21 mouse cellular contexts compared by ENCODE assay signal in genomic region chr17:28706697-28707096, GRCm38 (mm10). TPM values are rescaled to one million over a fixed set of nuclear protein-coding genes. Genes with fewer than 3 reads are reported as not detected.
DNase-seq lines count a peak whose midpoint lies in the region; ATAC-seq and TF ChIP-seq lines count a peak whose summit lies in the region.
"Had no signal": no experiment of that assay in that cellular context is flagged by ENCODE, and none has a peak within 500 bp of the region (broad histone marks: within the 10 kb centered on the region; RNA-seq: fewer than 3 reads in every experiment).

No protein-coding gene starts in this region.

- H3K4me1 ChIP-seq in liver, adult 2 months (ENCODE audit: control insufficient read depth, insufficient read depth, low read length), result peaks cover 26% of the 10 kb centered on the region
- peaks cover 75% of the 10 kb centered on the region for H3K4me1 ChIP-seq in liver, embryonic 12.5 days
- H3K4me1 ChIP-seq in embryonic fibroblast, embryonic 13.5 days (ENCODE audit: control insufficient read depth, insufficient read depth, low read length), result peaks cover 16% of the 10 kb centered on the region
- no peaks in the 10 kb centered on the region for H3K4me1 ChIP-seq in midbrain, embryonic 15.5 days
- 0 out of 2 replicates have a peak, but pooled peaks cover 4% of the 10 kb centered on the region for H3K4me1 ChIP-seq in midbrain, embryonic 13.5 days (replicated peaks)

- H3K4me3 ChIP-seq in liver, adult 2 months (ENCODE audit: insufficient read depth, low read depth, low read length), result no peak overlapping the region
- H3K4me3 ChIP-seq in liver, embryonic 12.5 days, result no peak overlapping the region
- H3K4me3 ChIP-seq in embryonic fibroblast, embryonic 13.5 days (ENCODE audit: insufficient read depth, low read length), result no peak overlapping the region
- H3K4me3 ChIP-seq in midbrain, embryonic 15.5 days, result no peak overlapping the region
- H3K4me3 ChIP-seq in midbrain, embryonic 13.5 days (replicated peaks), result no peak overlapping the region
- H3K4me3 ChIP-seq: erythroblast, embryonic 14.5 days; heart, embryonic 13.5 days; hindbrain, embryonic 13.5 days; intestine, embryonic 15.5 days; limb, embryonic 15.5 days; neural tube, embryonic 12.5 days had no signal

- peaks cover 4% of the 10 kb centered on the region; the same call in 1 of the 2 replicates for H3K36me3 ChIP-seq in liver, adult 2 months (ENCODE audit: control insufficient read depth, insufficient read depth, low read length)
- H3K36me3 ChIP-seq in liver, embryonic 12.5 days, result peaks cover 17% of the 10 kb centered on the region; the same call in 1 of the 2 replicates
- H3K36me3 ChIP-seq in midbrain, embryonic 15.5 days (replicated peaks), result no peaks in the 10 kb centered on the region
- H3K36me3 ChIP-seq in midbrain, embryonic 13.5 days, result no peaks in the 10 kb centered on the region
- H3K36me3 ChIP-seq: hindbrain, embryonic 13.5 days; intestine, embryonic 15.5 days; neural tube, embryonic 12.5 days had no signal

- no peak for ATAC-seq in liver, embryonic 12.5 days
- no peak for ATAC-seq in midbrain, embryonic 15.5 days (replicated peaks)
- no peak for ATAC-seq in midbrain, embryonic 13.5 days
- ATAC-seq: forebrain, embryonic 14.5 days; intestine, embryonic 15.5 days had no signal

- no peak for TF ChIP-seq POLR2A in liver, adult 2 months (IDR thresholded peaks at IDR 0.05; ENCODE audit: extremely low read depth, insufficient read depth, low read length)
- TF ChIP-seq POLR2A in embryonic fibroblast, embryonic 13.5 days (IDR thresholded peaks at IDR 0.05; ENCODE audit: low read depth, low read length), result no peak

- H3K4me2 ChIP-seq in liver, embryonic 12.5 days, result no peak overlapping the region
- no peak overlapping the region for H3K4me2 ChIP-seq in midbrain, embryonic 15.5 days
- H3K4me2 ChIP-seq in midbrain, embryonic 13.5 days (replicated peaks), result no peak overlapping the region
- H3K4me2 ChIP-seq: heart, embryonic 13.5 days; hindbrain, embryonic 13.5 days; intestine, embryonic 15.5 days; limb, embryonic 15.5 days; lung, embryonic 14.5 days; neural tube, embryonic 12.5 days had no signal

- no peaks in the 10 kb centered on the region for H3K9me3 ChIP-seq in liver, embryonic 12.5 days (replicated peaks)
- no peaks in the 10 kb centered on the region for H3K9me3 ChIP-seq in midbrain, embryonic 15.5 days
- H3K9me3 ChIP-seq in midbrain, embryonic 13.5 days, result no peaks in the 10 kb centered on the region
- H3K9me3 ChIP-seq: heart, embryonic 13.5 days; hindbrain, embryonic 13.5 days; intestine, embryonic 15.5 days; limb, embryonic 15.5 days; neural tube, embryonic 12.5 days had no signal

- no peak for TF ChIP-seq CTCF in liver, adult 2 months (IDR thresholded peaks at IDR 0.05; ENCODE audit: low read depth, low read length)
- no peak for TF ChIP-seq CTCF in embryonic fibroblast, embryonic 13.5 days (IDR thresholded peaks at IDR 0.05; ENCODE audit: borderline replicate concordance, insufficient read depth, low read length)

- H3K27me3 ChIP-seq in liver, adult 2 months (ENCODE audit: control insufficient read depth, insufficient read depth, low read length), result no peaks in the 10 kb centered on the region
- no peaks in the 10 kb centered on the region for H3K27me3 ChIP-seq in liver, embryonic 12.5 days (replicated peaks)
- H3K27me3 ChIP-seq in midbrain, embryonic 15.5 days (replicated peaks), result no peaks in the 10 kb centered on the region
- H3K27me3 ChIP-seq in midbrain, embryonic 13.5 days, result no peaks in the 10 kb centered on the region
- H3K27me3 ChIP-seq: heart, embryonic 13.5 days; hindbrain, embryonic 13.5 days; intestine, embryonic 15.5 days; limb, embryonic 15.5 days; neural tube, embryonic 12.5 days had no signal

- H3K79me2 ChIP-seq in liver, adult 2 months (ENCODE audit: control insufficient read depth, insufficient read depth, low read length), result peaks cover 40% of the 10 kb centered on the region; the same call in 1 of the 2 replicates

- DNase-seq in gastrocnemius, adult 18-20 months (ENCODE audit: low spot score), result peak; percentile 65
- no peak for DNase-seq in gastrocnemius, adult 8-10 months (ENCODE audit: low spot score in 2 of 2)
- DNase-seq in liver, adult 2 months (ENCODE audit: extremely low read depth, low read depth, low spot score), result peak; percentile 41
- DNase-seq in 416B (ENCODE audit: low read depth), result peak; percentile 85
- DNase-seq: adrenal gland, postnatal 10 days; B cell, adult 2 months; cerebellum, adult 11 months; cerebellum, postnatal 14 days; heart, adult 11 months; lung, embryonic 14.5 days had no signal

- 23% methylated on average over 1 of the region's 1 CpGs for WGBS in liver, adult 2 months
- 17% methylated on average over 1 of the region's 1 CpGs for WGBS in liver, embryonic 12.5 days (ENCODE audit: insufficient replicate concordance)
- 45% methylated on average over 1 of the region's 1 CpGs for WGBS in midbrain, embryonic 15.5 days
- 38% methylated on average over 1 of the region's 1 CpGs for WGBS in midbrain, embryonic 13.5 days

- H3K27ac ChIP-seq in liver, adult 2 months (replicated peaks; ENCODE audit: insufficient read depth, low read depth, low read length), result peak overlapping the region; percentile 26
- H3K27ac ChIP-seq in liver, embryonic 12.5 days, result no peak overlapping the region
- peak overlapping the region; percentile 73 for H3K27ac ChIP-seq in embryonic fibroblast, embryonic 13.5 days (ENCODE audit: insufficient read depth, low read length)
- H3K27ac ChIP-seq in midbrain, embryonic 15.5 days, result no peak overlapping the region
- no peak overlapping the region for H3K27ac ChIP-seq in midbrain, embryonic 13.5 days
- H3K27ac ChIP-seq: heart, embryonic 13.5 days; hindbrain, embryonic 13.5 days; intestine, embryonic 15.5 days; limb, embryonic 15.5 days; neural tube, embryonic 12.5 days had no signal

- 0 out of 2 replicates have a peak overlapping the region, but pooled peaks have one; percentile 3 for H3K9ac ChIP-seq in liver, adult 2 months (ENCODE audit: low read depth, low read length)
- no peak overlapping the region for H3K9ac ChIP-seq in liver, embryonic 12.5 days
- H3K9ac ChIP-seq in midbrain, embryonic 15.5 days, result no peak overlapping the region
- H3K9ac ChIP-seq in midbrain, embryonic 13.5 days (replicated peaks), result no peak overlapping the region
- H3K9ac ChIP-seq: heart, embryonic 13.5 days; hindbrain, embryonic 13.5 days; intestine, embryonic 15.5 days; limb, embryonic 15.5 days; lung, embryonic 14.5 days; neural tube, embryonic 12.5 days had no signal

RNA-seq across cellular contexts. Expression of gene Mapk14, which starts 15.6 kb away (rescaled TPM):
- total RNA-seq in gastrocnemius, adult 18-20 months (2021), result 10 to 100 TPM; 87.4 to 93.2 TPM
- 100 to 1,000 TPM; 107 to 121 (median 113) TPM for total RNA-seq in gastrocnemius, adult 8-10 months (2022)
- total RNA-seq in liver, adult 2 months (2014; rRNA removed), result 37.7 and 50.8 TPM in 2 replicates
- 51.6 and 55.3 TPM in 2 replicates for polyA plus RNA-seq in liver, adult 2 months (2012; rRNA removed)
- polyA plus RNA-seq in liver, embryonic 12.5 days (2016; fragmentation: Nextera tagmentation; extraction: Ambion mirVana), result 53.4 and 55.7 TPM in 2 replicates
- 72.0 and 76.5 TPM in 2 replicates for polyA plus RNA-seq in embryonic fibroblast, embryonic 13.5 days (2011; ENCODE audit: insufficient read length, low read depth, missing spikeins)
- polyA plus RNA-seq in midbrain, embryonic 15.5 days (2015; fragmentation: Nextera tagmentation; extraction: Ambion mirVana), result 27.5 and 27.7 TPM in 2 replicates
- polyA plus RNA-seq in midbrain, embryonic 13.5 days (2015; fragmentation: Nextera tagmentation; extraction: Ambion mirVana), result 23.3 and 27.0 TPM in 2 replicates

RNA-seq across cellular contexts. Expression of gene Slc26a8, which starts 16.7 kb away (rescaled TPM):
- under 1 TPM; 0.17 to 0.18 TPM for total RNA-seq in gastrocnemius, adult 18-20 months (2021)
- under 1 TPM in 3 of 4 experiments, not detected in 1; 0.10 to 0.63 (median 0.46) TPM for total RNA-seq in gastrocnemius, adult 8-10 months (2022)
- not detected in 2 replicates for total RNA-seq in liver, adult 2 months (2014; rRNA removed)
- polyA plus RNA-seq in liver, adult 2 months (2012; rRNA removed), result 0.04 and 0.11 TPM in 2 replicates
- 0.41 and 0.48 TPM in 2 replicates for polyA plus RNA-seq in liver, embryonic 12.5 days (2016; fragmentation: Nextera tagmentation; extraction: Ambion mirVana)
- polyA plus RNA-seq in embryonic fibroblast, embryonic 13.5 days (2011; ENCODE audit: insufficient read length, low read depth, missing spikeins), result 0.67 and 1.0 TPM in 2 replicates
- 1.4 and 1.5 TPM in 2 replicates for polyA plus RNA-seq in midbrain, embryonic 15.5 days (2015; fragmentation: Nextera tagmentation; extraction: Ambion mirVana)
- polyA plus RNA-seq in midbrain, embryonic 13.5 days (2015; fragmentation: Nextera tagmentation; extraction: Ambion mirVana), result 1.0 and 1.3 TPM in 2 replicates

RNA-seq across cellular contexts. Expression of gene AC170998.1, which starts 19.2 kb away (rescaled TPM):
- under 1 TPM in 1 of 2 experiments, not detected in 1; 0.66 TPM for total RNA-seq in gastrocnemius, adult 18-20 months (2021)
- total RNA-seq in gastrocnemius, adult 8-10 months (2022), result 1 to 10 TPM in 1 of 4 experiments, under 1 TPM in 1, not detected in 2; 0.86 to 1.7 TPM
- 2.3 and 2.8 TPM in 2 replicates for total RNA-seq in liver, adult 2 months (2014; rRNA removed)
- not detected in 2 replicates for polyA plus RNA-seq in liver, adult 2 months (2012; rRNA removed)
- 2.5 and 3.1 TPM in 2 replicates for polyA plus RNA-seq in liver, embryonic 12.5 days (2016; fragmentation: Nextera tagmentation; extraction: Ambion mirVana)
- 2.3 and 4.6 TPM in 2 replicates for polyA plus RNA-seq in embryonic fibroblast, embryonic 13.5 days (2011; ENCODE audit: insufficient read length, low read depth, missing spikeins)
- 2.4 TPM in 2 replicates for polyA plus RNA-seq in midbrain, embryonic 15.5 days (2015; fragmentation: Nextera tagmentation; extraction: Ambion mirVana)
- polyA plus RNA-seq in midbrain, embryonic 13.5 days (2015; fragmentation: Nextera tagmentation; extraction: Ambion mirVana), result 1.8 and 2.3 TPM in 2 replicates
- polyA plus RNA-seq: erythroblast, embryonic 14.5 days had no signal

Comparison
In these comparisons a context has a peak if more than half of its experiments do, and no peak if none do; other contexts are left out.
1. DNase-seq: peak in gastrocnemius, adult 18-20 months (single experiment), liver, adult 2 months (single experiment) and 416B (single experiment); none in gastrocnemius, adult 8-10 months (0 of 2).
2. H3K27ac ChIP-seq: peak in liver, adult 2 months (single experiment) and embryonic fibroblast, embryonic 13.5 days (single experiment); none in liver, embryonic 12.5 days (single experiment), midbrain, embryonic 15.5 days (single experiment) and midbrain, embryonic 13.5 days (single experiment).